Comparison of ENCODE assay signal across 10 mouse cellular contexts in the genomic region with DNA sequence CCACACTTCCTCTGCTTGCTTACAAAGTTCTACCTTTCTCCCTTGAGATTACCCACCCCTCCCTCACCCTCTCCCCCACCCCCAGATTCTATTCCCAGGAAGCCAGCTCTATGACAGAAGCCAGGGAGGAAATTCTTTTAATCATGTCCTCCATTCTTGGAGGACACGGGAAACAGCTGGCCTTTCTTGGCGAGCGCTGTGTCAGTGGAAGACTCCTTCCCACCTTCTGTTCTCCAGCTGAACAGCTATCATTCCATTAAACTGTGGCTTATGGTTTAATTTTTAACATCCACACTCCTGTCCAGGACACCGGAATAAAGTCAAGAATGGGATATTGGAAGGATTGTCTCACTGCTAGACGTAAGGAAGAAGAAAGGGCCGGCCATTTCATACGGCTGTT. TPM values are rescaled to one million over a fixed set of nuclear protein-coding genes. Genes with fewer than 3 reads are reported as not detected.
DNase-seq lines count a peak whose midpoint lies in the region; ATAC-seq and TF ChIP-seq lines count a peak whose summit lies in the region.
"Had no signal": no experiment of that assay in that cellular context is flagged by ENCODE, and none has a peak within 500 bp of the region (broad histone marks: within the 10 kb centered on the region; RNA-seq: fewer than 3 reads in every experiment).

No protein-coding gene starts in this region.

- no peaks in the 10 kb centered on the region for H3K9me3 ChIP-seq in forebrain, postnatal 0 days (ENCODE audit: low read length)
- H3K9me3 ChIP-seq in forebrain, embryonic 15.5 days, result no peaks in the 10 kb centered on the region
- no peaks in the 10 kb centered on the region for H3K9me3 ChIP-seq in intestine, postnatal 0 days (ENCODE audit: control insufficient read depth)
- no peaks in the 10 kb centered on the region for H3K9me3 ChIP-seq in lung, postnatal 0 days (ENCODE audit: low read length)
- H3K9me3 ChIP-seq in midbrain, postnatal 0 days (ENCODE audit: low read length), result no peaks in the 10 kb centered on the region
- H3K9me3 ChIP-seq: embryonic facial prominence, embryonic 12.5 days had no signal

- ATAC-seq in forebrain, postnatal 0 days, result no peak
- no peak for ATAC-seq in forebrain, embryonic 15.5 days (replicated peaks)
- no peak for ATAC-seq in intestine, postnatal 0 days
- ATAC-seq in lung, postnatal 0 days, result peak; percentile 71
- ATAC-seq in midbrain, postnatal 0 days (ENCODE audit: low FRiP score), result no peak

- no peak for TF ChIP-seq EP300 in lung, postnatal 0 days (IDR thresholded peaks at IDR 0.05)

- WGBS in forebrain, postnatal 0 days, result 79% methylated on average over 7 of the region's 7 CpGs
- 84% methylated on average over 7 of the region's 7 CpGs for WGBS in forebrain, embryonic 15.5 days
- WGBS in intestine, postnatal 0 days, result 64% methylated on average over 7 of the region's 7 CpGs
- WGBS in lung, postnatal 0 days, result 43% methylated on average over 7 of the region's 7 CpGs
- 81% methylated on average over 7 of the region's 7 CpGs for WGBS in midbrain, postnatal 0 days

- H3K4me3 ChIP-seq in forebrain, postnatal 0 days (ENCODE audit: low read depth, low read length), result no peak overlapping the region
- no peak overlapping the region for H3K4me3 ChIP-seq in forebrain, embryonic 15.5 days
- H3K4me3 ChIP-seq in intestine, postnatal 0 days (ENCODE audit: low read depth, low read length), result no peak overlapping the region
- no peak overlapping the region for H3K4me3 ChIP-seq in lung, postnatal 0 days (ENCODE audit: low read depth, low read length)
- no peak overlapping the region for H3K4me3 ChIP-seq in midbrain, postnatal 0 days (ENCODE audit: low read depth, low read length)
- H3K4me3 ChIP-seq: embryonic facial prominence, embryonic 12.5 days had no signal

- no peaks in the 10 kb centered on the region for H3K4me1 ChIP-seq in forebrain, postnatal 0 days (ENCODE audit: insufficient read depth)
- no peaks in the 10 kb centered on the region for H3K4me1 ChIP-seq in forebrain, embryonic 15.5 days
- H3K4me1 ChIP-seq in intestine, postnatal 0 days (replicated peaks; ENCODE audit: control insufficient read depth, insufficient read depth, low read length), result no peaks in the 10 kb centered on the region; the same call in 1 of the 2 replicates
- H3K4me1 ChIP-seq in lung, postnatal 0 days (ENCODE audit: insufficient read depth, low read depth, low read length), result no peaks in the 10 kb centered on the region
- H3K4me1 ChIP-seq in midbrain, postnatal 0 days (ENCODE audit: insufficient read depth, low read length), result no peaks in the 10 kb centered on the region
- H3K4me1 ChIP-seq: embryonic facial prominence, embryonic 12.5 days had no signal

- H3K36me3 ChIP-seq in forebrain, postnatal 0 days (ENCODE audit: insufficient read depth), result no peaks in the 10 kb centered on the region
- H3K36me3 ChIP-seq in forebrain, embryonic 15.5 days, result no peaks in the 10 kb centered on the region
- H3K36me3 ChIP-seq in intestine, postnatal 0 days (ENCODE audit: control insufficient read depth, insufficient read depth), result no peaks in the 10 kb centered on the region
- H3K36me3 ChIP-seq in lung, postnatal 0 days (ENCODE audit: insufficient read depth, low read length), result no peaks in the 10 kb centered on the region
- no peaks in the 10 kb centered on the region for H3K36me3 ChIP-seq in midbrain, postnatal 0 days (ENCODE audit: insufficient read depth, low read length)
- H3K36me3 ChIP-seq: embryonic facial prominence, embryonic 12.5 days had no signal

- H3K27me3 ChIP-seq in forebrain, postnatal 0 days (ENCODE audit: insufficient read depth, low read length), result no peaks in the 10 kb centered on the region
- no peaks in the 10 kb centered on the region for H3K27me3 ChIP-seq in forebrain, embryonic 15.5 days
- no peaks in the 10 kb centered on the region for H3K27me3 ChIP-seq in intestine, postnatal 0 days (replicated peaks; ENCODE audit: control insufficient read depth, insufficient read depth, low read length)
- H3K27me3 ChIP-seq in lung, postnatal 0 days (replicated peaks; ENCODE audit: insufficient read depth, low read length), result no peaks in the 10 kb centered on the region
- H3K27me3 ChIP-seq in midbrain, postnatal 0 days (ENCODE audit: insufficient read depth, low read length), result no peaks in the 10 kb centered on the region
- H3K27me3 ChIP-seq: embryonic facial prominence, embryonic 12.5 days had no signal

- intact Hi-C loops in gastrocnemius, postnatal 14 days (cut with DNase I; ENCODE audit: low total_unique reads), result no loop called here

- no peak overlapping the region for H3K4me2 ChIP-seq in forebrain, postnatal 0 days (ENCODE audit: low read depth)
- no peak overlapping the region for H3K4me2 ChIP-seq in forebrain, embryonic 15.5 days (replicated peaks)
- no peak overlapping the region for H3K4me2 ChIP-seq in intestine, postnatal 0 days (replicated peaks; ENCODE audit: low read depth)
- no peak overlapping the region for H3K4me2 ChIP-seq in lung, postnatal 0 days (replicated peaks; ENCODE audit: low read depth, low read length)
- no peak overlapping the region for H3K4me2 ChIP-seq in midbrain, postnatal 0 days (ENCODE audit: low read depth, low read length, poor library complexity, severe bottlenecking)
- H3K4me2 ChIP-seq: embryonic facial prominence, embryonic 12.5 days had no signal

- DNase-seq in forebrain, postnatal 0 days, result no peak
- DNase-seq in gastrocnemius, postnatal 14 days, result peak; percentile 60
- peak; percentile 63 for DNase-seq in lung, postnatal 0 days (ENCODE audit: low spot score)
- DNase-seq in spleen, adult 18-20 months, result no peak
- DNase-seq in midbrain, postnatal 0 days (ENCODE audit: low spot score), result no peak
- DNase-seq in embryo, embryonic 10 days (ENCODE audit: low spot score), result no peak
- DNase-seq: layer of hippocampus, adult 9-11 months had no signal

- H3K27ac ChIP-seq in forebrain, postnatal 0 days (ENCODE audit: low read depth, low read length), result 0 out of 2 replicates have a peak overlapping the region, but pooled peaks have one; percentile 9
- no peak overlapping the region; the same call in 1 of the 2 replicates for H3K27ac ChIP-seq in forebrain, embryonic 15.5 days (replicated peaks)
- H3K27ac ChIP-seq in intestine, postnatal 0 days (ENCODE audit: low read depth, low read length), result peak overlapping the region; percentile 21; the same call in 1 of the 2 replicates
- H3K27ac ChIP-seq in lung, postnatal 0 days (ENCODE audit: low read length), result peak overlapping the region; percentile 69
- no peak overlapping the region for H3K27ac ChIP-seq in midbrain, postnatal 0 days (ENCODE audit: low read depth, low read length)
- H3K27ac ChIP-seq: embryonic facial prominence, embryonic 12.5 days had no signal

- H3K9ac ChIP-seq in forebrain, postnatal 0 days, result no peak overlapping the region
- no peak overlapping the region for H3K9ac ChIP-seq in forebrain, embryonic 15.5 days (replicated peaks)
- no peak overlapping the region for H3K9ac ChIP-seq in intestine, postnatal 0 days (ENCODE audit: low read depth, low read length)
- no peak overlapping the region for H3K9ac ChIP-seq in lung, postnatal 0 days (replicated peaks; ENCODE audit: low read depth)
- H3K9ac ChIP-seq in midbrain, postnatal 0 days (replicated peaks; ENCODE audit: low read length, poor library complexity, severe bottlenecking), result no peak overlapping the region
- H3K9ac ChIP-seq: embryonic facial prominence, embryonic 12.5 days had no signal

- TF ChIP-seq CTCF in forebrain, postnatal 0 days (IDR thresholded peaks at IDR 0.05; ENCODE audit: low read depth), result no peak
- no peak for TF ChIP-seq CTCF in intestine, postnatal 0 days (IDR thresholded peaks at IDR 0.05; ENCODE audit: low read depth)
- no peak for TF ChIP-seq CTCF in lung, postnatal 0 days (IDR thresholded peaks at IDR 0.05)
- TF ChIP-seq CTCF in midbrain, postnatal 0 days (IDR thresholded peaks at IDR 0.05), result no peak

RNA-seq across cellular contexts. Expression of a gene that starts 59.0 kb away (rescaled TPM):
- 47.9 and 70.2 TPM in 2 replicates for total RNA-seq in forebrain, postnatal 0 days (2014; rRNA removed)
- polyA plus RNA-seq in forebrain, postnatal 0 days (2015; fragmentation: Nextera tagmentation; extraction: Ambion mirVana), result 5.8 and 11.5 TPM in 2 replicates
- polyA plus RNA-seq in forebrain, embryonic 15.5 days (2015; fragmentation: Nextera tagmentation; extraction: Ambion mirVana), result 11.2 and 11.9 TPM in 2 replicates
- total RNA-seq in gastrocnemius, postnatal 14 days (2021), result 1 to 10 TPM; 1.2 to 2.1 TPM
- polyA plus RNA-seq in intestine, postnatal 0 days (2015; fragmentation: Nextera tagmentation; extraction: Ambion mirVana), result 0.70 and 0.80 TPM in 2 replicates
- 3.2 and 4.2 TPM in 2 replicates for polyA plus RNA-seq in lung, postnatal 0 days (2015; fragmentation: Nextera tagmentation; extraction: Ambion mirVana)
- 78.5 and 79.5 TPM in 2 replicates for total RNA-seq in midbrain, postnatal 0 days (2014; rRNA removed)
- polyA plus RNA-seq in midbrain, postnatal 0 days (2015; fragmentation: Nextera tagmentation; extraction: Ambion mirVana), result 11.2 and 12.9 TPM in 2 replicates

Comparison
In these comparisons a context has a peak if more than half of its experiments do, and no peak if none do; other contexts are left out.
1. H3K27ac ChIP-seq: peak in forebrain, postnatal 0 days (single experiment), intestine, postnatal 0 days (single experiment) and lung, postnatal 0 days (single experiment); none in forebrain, embryonic 15.5 days (single experiment) and midbrain, postnatal 0 days (single experiment).
2. DNase-seq: peak in gastrocnemius, postnatal 14 days (single experiment) and lung, postnatal 0 days (single experiment); none in forebrain, postnatal 0 days (single experiment), spleen, adult 18-20 months (0 of 2), midbrain, postnatal 0 days (single experiment) and embryo, embryonic 10 days (single experiment).